Mouse (Mus musculus) bone marrow macrophage, adult 2 months (primary cell): Measurements from ENCODE around the gene Rps6kb2.

Source experiments
- CTCF ChIP-seq: IDR thresholded peaks from 2 replicates; pipeline ENCODE4 v1.5.1; 2012; ENCODE audit warnings: low read depth, mild to moderate bottlenecking, low read length, moderate library complexity
- POLR2A ChIP-seq: IDR thresholded peaks from 2 replicates; pipeline ENCODE4 v1.6.1; 2012; ENCODE audit warnings: mild to moderate bottlenecking, low read depth, low read length, borderline replicate concordance

DNA sequence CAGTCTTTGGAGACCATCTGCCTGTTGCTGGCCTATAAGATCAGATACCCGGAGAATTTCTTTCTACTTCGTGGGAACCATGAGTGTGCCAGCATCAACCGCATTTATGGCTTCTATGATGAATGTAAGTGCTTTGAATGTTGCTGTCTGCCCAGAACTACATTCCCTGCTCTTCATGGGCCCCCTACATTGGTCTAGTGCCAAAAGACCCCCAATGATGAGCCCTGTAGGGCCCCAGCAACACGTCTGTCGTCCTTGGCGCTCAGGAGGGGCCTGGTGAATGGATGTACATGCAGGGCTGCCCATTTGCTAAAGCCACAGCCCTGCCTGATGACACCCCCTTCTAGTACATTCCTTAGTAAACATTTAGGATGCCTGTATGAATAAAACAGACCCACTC is 30.0 kb upstream of the Rps6kb2 start:
- no peak for TF ChIP-seq CTCF
- TF ChIP-seq POLR2A, result no peak
